Mouse (Mus musculus) forebrain, embryonic 12.5 days (tissue): ENCODE measurements around the gene Rbp3. TPM values are rescaled to one million over a fixed set of nuclear protein-coding genes. Genes with fewer than 3 reads are reported as not detected.

Experiments
- ATAC-seq: fragments of 200-750 bp; cut with Nextera tagmentation; 2 replicates; pipeline ENCODE4 v1.8.0; 2017; ENCODE audit warnings: moderate TSS enrichment; ENCODE audit not compliant: low FRiP score
- H3K27ac ChIP-seq: fragments of 300-500 bp; sonication (generic); 2 replicates; pipeline ENCODE4 v1.5.1; 2016; ENCODE audit warnings: mild to moderate bottlenecking
- H3K27me3 ChIP-seq: fragments of 300-500 bp; sonication (generic); 2 replicates; pipeline ENCODE4 v1.6.1; 2016; ENCODE audit warnings: mild to moderate bottlenecking
- H3K36me3 ChIP-seq: fragments of 300-500 bp; sonication (generic); replicated peaks from 2 replicates; pipeline ENCODE4 v1.6.1; 2016; ENCODE audit warnings: mild to moderate bottlenecking
- H3K4me1 ChIP-seq: fragments of 300-500 bp; sonication (generic); 2 replicates; pipeline ENCODE4 v1.6.1; 2016
- H3K4me2 ChIP-seq: fragments of 300-500 bp; sonication (generic); 2 replicates; pipeline ENCODE4 v1.6.1; 2016; ENCODE audit warnings: mild to moderate bottlenecking, moderate library complexity
- H3K4me3 ChIP-seq: fragments of 300-500 bp; sonication (generic); replicated peaks from 2 replicates; pipeline ENCODE4 v1.5.1; 2016; ENCODE audit warnings: mild to moderate bottlenecking
- H3K9ac ChIP-seq: fragments of 300-500 bp; sonication (generic); 2 replicates; pipeline ENCODE4 v1.6.1; 2016; ENCODE audit warnings: mild to moderate bottlenecking
- H3K9me3 ChIP-seq: fragments of 300-500 bp; sonication (generic); 2 replicates; pipeline ENCODE4 v1.6.1; 2016
- WGBS: fragments of 180-500 bp; shearing (Covaris S2); methylation state at CpG from one replicate; pipeline ENCODE4 v1.1.7; 2016; 5-methylcytosine and 5-hydroxymethylcytosine counted together
- polyA plus RNA-seq: library from polyadenylated mRNA; unstranded; fragments of >200 nt; fragmentation: Nextera tagmentation; extraction: Ambion mirVana; gene quantifications from 2 replicates; pipeline ENCODE4 v1.2.1, GENCODE M21; 2016

Gene Rbp3
- polyA plus RNA-seq, 1 experiment from 2014 or later = not detected

- H3K4me1 ChIP-seq = no peaks in the 10 kb centered on the region
- no peak overlapping the region for H3K4me3 ChIP-seq
- no peaks in the 10 kb centered on the region for H3K9me3 ChIP-seq
- H3K9ac ChIP-seq = no peak overlapping the region
- 42% methylated on average over 3 of the region's 3 CpGs for WGBS
- H3K4me2 ChIP-seq = no peak overlapping the region
- no peak overlapping the region for H3K27ac ChIP-seq
- H3K36me3 ChIP-seq = no peaks in the 10 kb centered on the region
- ATAC-seq = no peak
- H3K27me3 ChIP-seq = no peaks in the 10 kb centered on the region
Observed at GRCm38 (mm10) chr14:33989201-33989600, 35.4 kb downstream of the Rbp3 start.

GRCm38 (mm10) chr14:33991971-33992370 lies 38.2 kb downstream of the Rbp3 start:
- ATAC-seq = no peak
- Histone ChIP-seq H3K9ac (no peak overlapping the region), H3K4me2 (no peak overlapping the region), H3K4me3 (no peak overlapping the region), H3K27ac (no peak overlapping the region), H3K9me3 (no peaks in the 10 kb centered on the region), H3K4me1 (no peaks in the 10 kb centered on the region), H3K36me3 (no peaks in the 10 kb centered on the region), H3K27me3 (no peaks in the 10 kb centered on the region)
- WGBS = 83% methylated on average over 4 of the region's 4 CpGs

- Histone ChIP-seq H3K36me3 (no peaks in the 10 kb centered on the region), H3K9me3 (no peaks in the 10 kb centered on the region), H3K4me1 (no peaks in the 10 kb centered on the region), H3K9ac (no peak overlapping the region), H3K4me3 (no peak overlapping the region), H3K27me3 (no peaks in the 10 kb centered on the region), H3K27ac (no peak overlapping the region), H3K4me2 (no peak overlapping the region)
- 91% methylated on average over 9 of the region's 9 CpGs for WGBS
- no peak for ATAC-seq
Observed at GRCm38 (mm10) chr14:33993051-33993450, 39.2 kb downstream of the Rbp3 start.

GRCm38 (mm10) chr14:33993521-33994289 lies 39.9 kb downstream of the Rbp3 start:
- WGBS = 91% methylated on average over 6 of the region's 6 CpGs
- no peaks in the 10 kb centered on the region for H3K27me3 ChIP-seq
- no peak overlapping the region for H3K9ac ChIP-seq
- no peak overlapping the region for H3K4me2 ChIP-seq
- no peak for ATAC-seq
- no peaks in the 10 kb centered on the region for H3K4me1 ChIP-seq
- no peak overlapping the region for H3K4me3 ChIP-seq
- no peaks in the 10 kb centered on the region for H3K36me3 ChIP-seq
- H3K9me3 ChIP-seq = no peaks in the 10 kb centered on the region
- no peak overlapping the region for H3K27ac ChIP-seq

- H3K27ac ChIP-seq = no peak overlapping the region
- H3K4me1 ChIP-seq = no peaks in the 10 kb centered on the region
- WGBS = 76% methylated on average over 6 of the region's 6 CpGs
- no peak overlapping the region for H3K4me3 ChIP-seq
- no peaks in the 10 kb centered on the region for H3K27me3 ChIP-seq
- no peaks in the 10 kb centered on the region for H3K36me3 ChIP-seq
- no peak for ATAC-seq
- no peak overlapping the region for H3K9ac ChIP-seq
- no peaks in the 10 kb centered on the region for H3K9me3 ChIP-seq
- no peak overlapping the region for H3K4me2 ChIP-seq
Observed at GRCm38 (mm10) chr14:33997427-33997826, 43.6 kb downstream of the Rbp3 start.

DNA sequence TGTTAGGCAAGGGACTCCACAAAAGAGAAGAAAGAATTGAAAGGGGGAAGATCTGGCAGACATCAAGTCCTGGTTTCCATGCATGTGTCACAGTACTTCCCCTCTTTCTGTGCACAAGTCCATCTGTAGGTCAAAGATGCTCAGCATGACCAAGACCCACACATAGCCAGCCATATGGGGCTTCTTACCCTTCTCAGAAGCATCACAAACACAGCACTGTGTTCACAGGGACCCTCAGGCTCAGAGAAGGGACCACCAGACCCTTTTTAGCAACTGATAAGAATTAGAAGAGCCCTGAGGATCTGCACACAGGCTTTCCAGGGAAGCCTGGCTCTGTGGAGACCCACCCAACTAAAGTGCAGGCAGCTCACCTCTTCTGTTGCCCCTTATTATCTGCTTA lies 46.3 kb downstream of the Rbp3 start:
- Histone ChIP-seq H3K36me3 (no peaks in the 10 kb centered on the region), H3K27ac (no peak overlapping the region), H3K4me1 (no peaks in the 10 kb centered on the region), H3K4me2 (no peak overlapping the region), H3K9me3 (no peaks in the 10 kb centered on the region), H3K4me3 (no peak overlapping the region), H3K9ac (no peak overlapping the region), H3K27me3 (no peaks in the 10 kb centered on the region)
- no peak for ATAC-seq

- H3K4me1 ChIP-seq = no peaks in the 10 kb centered on the region
- no peak overlapping the region for H3K4me2 ChIP-seq
- no peak for ATAC-seq
- no peak overlapping the region for H3K9ac ChIP-seq
- no peaks in the 10 kb centered on the region for H3K9me3 ChIP-seq
- no peaks in the 10 kb centered on the region for H3K27me3 ChIP-seq
- no peak overlapping the region for H3K27ac ChIP-seq
- H3K4me3 ChIP-seq = no peak overlapping the region
- H3K36me3 ChIP-seq = no peaks in the 10 kb centered on the region
Observed at GRCm38 (mm10) chr14:34001445-34001844, 47.6 kb downstream of the Rbp3 start.

DNA sequence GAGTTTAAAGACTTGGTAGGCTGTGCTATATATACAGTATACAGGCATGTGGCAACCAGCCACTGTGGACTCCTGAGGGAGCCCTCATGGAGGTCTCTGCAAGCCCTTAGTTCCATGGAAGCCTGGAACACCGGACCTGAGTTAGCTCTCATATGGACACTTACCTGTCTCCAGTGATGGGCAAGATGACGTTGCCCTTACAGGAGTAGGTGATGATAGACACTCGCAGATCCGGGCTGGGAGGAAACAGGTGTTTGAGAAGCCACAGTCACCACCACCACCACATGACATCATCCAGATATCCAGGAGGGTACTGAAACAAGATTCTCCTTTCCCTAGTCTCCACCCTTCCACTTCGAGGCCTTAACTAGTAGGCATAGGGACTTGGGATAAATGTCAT lies 48.6 kb downstream of the Rbp3 start:
- no peak for ATAC-seq
- H3K27ac ChIP-seq = no peak overlapping the region
- no peak overlapping the region for H3K4me3 ChIP-seq
- H3K36me3 ChIP-seq = no peaks in the 10 kb centered on the region
- WGBS = 92% methylated on average over 5 of the region's 5 CpGs
- H3K27me3 ChIP-seq = no peaks in the 10 kb centered on the region
- no peak overlapping the region for H3K9ac ChIP-seq
- no peak overlapping the region for H3K4me2 ChIP-seq
- H3K9me3 ChIP-seq = no peaks in the 10 kb centered on the region
- H3K4me1 ChIP-seq = no peaks in the 10 kb centered on the region

Other genes with a start within 250 kb of the Rbp3 start
- gene Gdf10, start 30.4 kb upstream of the Rbp3 start, polyA plus RNA-seq = 1.7 and 2.5 TPM in 2 replicates
- not detected in 2 replicates for gene Gdf2, start 13.0 kb upstream of the Rbp3 start, polyA plus RNA-seq
- 0.09 and 0.10 TPM in 2 replicates for gene Zfp488, start 24.8 kb downstream of the Rbp3 start, polyA plus RNA-seq
- gene Gm30083, start 61.2 kb downstream of the Rbp3 start, polyA plus RNA-seq = not detected in 2 replicates
- not detected in 2 replicates for gene Gm5460, start 62.8 kb downstream of the Rbp3 start, polyA plus RNA-seq
- gene Antxrl, start 98.7 kb downstream of the Rbp3 start, polyA plus RNA-seq = not detected in 2 replicates
- 0.24 and 0.61 TPM in 2 replicates for gene Anxa8, start 132.0 kb downstream of the Rbp3 start, polyA plus RNA-seq
- not detected in 2 replicates for gene A630023A22Rik, start 148.8 kb downstream of the Rbp3 start, polyA plus RNA-seq
- 0.05 TPM in 1 of 2 replicates, not detected in the other for gene Npy4r, start 198.5 kb downstream of the Rbp3 start, polyA plus RNA-seq
- 2.2 and 2.5 TPM in 2 replicates for gene Gprin2, start 247.7 kb downstream of the Rbp3 start, polyA plus RNA-seq